Mouse (Mus musculus): ENCODE results near the gene Tmem63c. TPM values are rescaled to one million over a fixed set of nuclear protein-coding genes. Genes with fewer than 3 reads are reported as not detected.

The Tmem63c gene
- total RNA-seq (2023) = not detected

DNA sequence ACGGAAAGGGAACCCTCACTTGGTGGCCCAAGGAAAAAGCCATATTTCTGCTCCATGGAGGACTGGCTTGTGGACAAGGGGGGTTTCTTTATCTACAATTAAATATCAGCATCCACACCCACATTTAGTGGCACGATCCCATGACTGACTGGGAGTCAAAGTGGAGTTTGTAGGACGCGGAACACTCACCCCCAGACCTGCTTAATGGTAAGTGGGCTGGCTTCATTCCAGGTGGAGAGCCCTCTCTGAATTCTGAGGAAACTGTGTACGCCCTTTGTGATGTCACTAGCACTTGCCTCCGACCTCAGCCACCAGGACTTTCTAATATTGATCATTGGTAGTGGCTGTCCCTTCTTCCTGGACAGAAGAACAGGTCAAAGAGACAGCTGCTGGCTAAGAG, at the start of gene Tmem63c:
Gene Tmem63c, plus strand, starts transcription at position 301 of the 400 bp plus-strand sequence.

GRCm38 (mm10) chr12:86989890-86990754, 31.0 kb upstream of the Tmem63c start, which contains the start of gene Zdhhc22:
TSS of gene Zdhhc22 (minus strand) at chr12:86990430.

DNA sequence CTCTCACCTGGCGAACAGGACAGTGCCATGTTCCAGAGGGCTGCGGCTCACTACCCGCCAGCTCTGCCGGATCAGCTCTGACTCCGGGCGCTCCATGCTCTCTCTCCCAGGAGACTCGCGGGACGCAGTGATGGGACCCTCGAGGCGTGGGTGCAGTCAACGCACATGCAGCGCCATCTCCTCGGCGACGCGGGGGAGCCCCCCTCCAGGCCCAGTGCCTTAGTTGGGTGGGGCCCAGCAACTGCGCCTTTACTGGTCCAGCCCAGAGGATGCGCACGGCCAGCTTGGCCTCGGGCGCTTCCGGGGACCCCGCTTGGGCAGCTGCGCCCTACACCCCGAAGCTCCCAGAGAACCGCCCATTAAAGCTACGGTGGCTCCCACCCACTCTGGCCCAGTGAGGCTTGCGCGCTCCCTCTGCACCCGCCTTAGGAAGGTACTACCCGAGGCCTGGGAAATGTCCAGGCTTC, 81.1 kb downstream of the Tmem63c start, which contains the start of gene Ngb:
Gene Ngb, minus strand, starts transcription at position 375 of the 467 bp plus-strand sequence.

Other genes with a start within 250 kb of the Tmem63c start
- 1 to 10 TPM; 3.1 to 4.5 TPM for gene Irf2bpl, start 136.5 kb upstream of the Tmem63c start, total RNA-seq (2023)
- 1 to 10 TPM; 9.0 to 10.0 TPM for gene Cipc, start 74.3 kb upstream of the Tmem63c start, total RNA-seq (2023)
- gene Zdhhc22, start 30.9 kb upstream of the Tmem63c start, total RNA-seq (2023) = not detected
- not detected for gene Ngb, start 81.2 kb downstream of the Tmem63c start, total RNA-seq (2023)
- 1 to 10 TPM; 7.9 to 8.7 TPM for gene Gstz1, start 125.8 kb downstream of the Tmem63c start, total RNA-seq (2023)
- gene Pomt2, start 126.6 kb downstream of the Tmem63c start, total RNA-seq (2023) = 1 to 10 TPM; 2.3 to 2.7 TPM
- gene Samd15, start 178.4 kb downstream of the Tmem63c start, total RNA-seq (2023) = under 1 TPM in 1 of 2 experiments, not detected in 1; 0.77 TPM
- 10 to 100 TPM in 1 of 2 experiments, 1 to 10 TPM in 1; 9.9 to 10.6 TPM for gene Tmed8, start 179.1 kb downstream of the Tmem63c start, total RNA-seq (2023)
- gene Noxred1, start 217.4 kb downstream of the Tmem63c start, total RNA-seq (2023) = 1 to 10 TPM; 2.9 to 3.1 TPM
- 10 to 100 TPM; 25.7 to 31.5 TPM for gene Vipas39, start 244.9 kb downstream of the Tmem63c start, total RNA-seq (2023)
- gene Ahsa1, start 245.1 kb downstream of the Tmem63c start, total RNA-seq (2023) = 10 to 100 TPM; 71.3 to 76.8 TPM

Data from neutrophil, adult 59 days (primary cell).